Mouse (Mus musculus) spleen, adult 12 weeks (tissue): ENCODE measurements around the gene Krtap16-1.

ENCODE experiments used
- DNase-seq: peaks from one replicate; pipeline ENCODE4 v3.0.0; 2022; ENCODE audit warnings: low spot score

The Krtap16-1 gene

GRCm38 (mm10) chr11:99986180-99986647 is at the start of gene Krtap16-1:
Krtap16-1 (minus strand) TSS chr11:99986597.
- DNase-seq: no peak

- DNase-seq: no peak
Measured at GRCm38 (mm10) chr11:100029768-100030167, 43.4 kb upstream of the Krtap16-1 start, which contains the start of gene Krt33b. Krt33b (minus strand) TSS chr11:100029868.

- DNase-seq: no peak
Measured at GRCm38 (mm10) chr11:100021438-100021837, 35.0 kb upstream of the Krtap16-1 start.

- DNase-seq: no peak
Measured at GRCm38 (mm10) chr11:100019466-100019865, 33.1 kb upstream of the Krtap16-1 start.

- DNase-seq: no peak
Measured at GRCm38 (mm10) chr11:100016112-100016511, 29.7 kb upstream of the Krtap16-1 start, which contains the start of gene Krt33a. Krt33a (minus strand) TSS chr11:100016212.

GRCm38 (mm10) chr11:100013691-100014171 is 27.3 kb upstream of the Krtap16-1 start:
- DNase-seq: no peak

GRCm38 (mm10) chr11:100010682-100011081 is 24.3 kb upstream of the Krtap16-1 start:
- DNase-seq: no peak

GRCm38 (mm10) chr11:100008336-100008735 is 21.9 kb upstream of the Krtap16-1 start:
- DNase-seq: no peak

GRCm38 (mm10) chr11:100006624-100007023 is 20.2 kb upstream of the Krtap16-1 start:
- no peak for DNase-seq

- no peak for DNase-seq
Measured at GRCm38 (mm10) chr11:100005905-100006304, 19.5 kb upstream of the Krtap16-1 start.

- DNase-seq: no peak
Measured at GRCm38 (mm10) chr11:100004846-100005245, 18.4 kb upstream of the Krtap16-1 start.

GRCm38 (mm10) chr11:99999091-99999490 is 12.7 kb upstream of the Krtap16-1 start:
- no peak for DNase-seq

GRCm38 (mm10) chr11:99994384-99994661 is 7.9 kb upstream of the Krtap16-1 start:
- DNase-seq: no peak

- DNase-seq: no peak
Measured at GRCm38 (mm10) chr11:99993620-99994383, 7.4 kb upstream of the Krtap16-1 start, which contains the start of gene Krtap17-1. Krtap17-1 (minus strand) TSS chr11:99993994.

- DNase-seq: no peak
Measured at GRCm38 (mm10) chr11:99990571-99990970, 4.2 kb upstream of the Krtap16-1 start.

GRCm38 (mm10) chr11:99989881-99990405 is 3.5 kb upstream of the Krtap16-1 start:
- DNase-seq: no peak

GRCm38 (mm10) chr11:99988530-99988929 is 2.1 kb upstream of the Krtap16-1 start:
- DNase-seq: no peak

GRCm38 (mm10) chr11:99985291-99986092 is 905 bp downstream of the Krtap16-1 start:
- no peak for DNase-seq

GRCm38 (mm10) chr11:99983442-99983841 is 3.0 kb downstream of the Krtap16-1 start:
- no peak for DNase-seq

GRCm38 (mm10) chr11:99982731-99983130 is 3.7 kb downstream of the Krtap16-1 start:
- DNase-seq: no peak

GRCm38 (mm10) chr11:99978953-99979352 is 7.4 kb downstream of the Krtap16-1 start, which contains the start of gene Krtap29-1:
Krtap29-1 (minus strand) TSS chr11:99979053.
- DNase-seq: no peak

- DNase-seq: no peak
Measured at GRCm38 (mm10) chr11:99965961-99966360, 20.4 kb downstream of the Krtap16-1 start.
